Mouse (Mus musculus) heart, postnatal 4 days (tissue): Measurements from ENCODE around the gene Gm42791. TPM values are rescaled to one million over a fixed set of nuclear protein-coding genes. Genes with fewer than 3 reads are reported as not detected.

Experiments used
- DNase-seq: peaks from one replicate; pipeline ENCODE4 v3.0.0; 2021
- total RNA-seq, 2 experiments: library from RNA; stranded (reverse); gene quantifications; 2 replicates each; pipeline ENCODE4 v1.2.3; 2021

The Gm42791 gene
- total RNA-seq, 2 experiments from 2014 or later: 2.6 to 2.9 TPM

- peak; percentile 67 for DNase-seq
Observed at GRCm38 (mm10) chr5:148952419-148952818, 42.5 kb downstream of the Gm42791 start.

GRCm38 (mm10) chr5:148951360-148951759 is 43.6 kb downstream of the Gm42791 start:
- DNase-seq: no peak

- DNase-seq: peak; percentile 48
Observed at GRCm38 (mm10) chr5:148950064-148950463, 44.9 kb downstream of the Gm42791 start.

GRCm38 (mm10) chr5:148948577-148948976 is 46.4 kb downstream of the Gm42791 start:
- no peak for DNase-seq

GRCm38 (mm10) chr5:148947412-148947811 is 47.5 kb downstream of the Gm42791 start:
- DNase-seq: no peak

- DNase-seq: peak; percentile 40
Observed at GRCm38 (mm10) chr5:148946787-148947186, 48.2 kb downstream of the Gm42791 start.

GRCm38 (mm10) chr5:148945735-148946134 is 49.2 kb downstream of the Gm42791 start:
- no peak for DNase-seq

GRCm38 (mm10) chr5:148944024-148944423 is 50.9 kb downstream of the Gm42791 start:
- no peak for DNase-seq

- DNase-seq: no peak
Observed at GRCm38 (mm10) chr5:148943444-148943843, 51.5 kb downstream of the Gm42791 start.

- DNase-seq: no peak
Observed at GRCm38 (mm10) chr5:148942957-148943356, 52.0 kb downstream of the Gm42791 start.

GRCm38 (mm10) chr5:148942305-148942704 is 52.6 kb downstream of the Gm42791 start:
- peak; percentile 24 for DNase-seq

GRCm38 (mm10) chr5:148941867-148942266 is 53.1 kb downstream of the Gm42791 start:
- no peak for DNase-seq

GRCm38 (mm10) chr5:148939948-148940382 is 55.0 kb downstream of the Gm42791 start:
- no peak for DNase-seq

GRCm38 (mm10) chr5:148936516-148936951 is 58.4 kb downstream of the Gm42791 start:
- DNase-seq: no peak

GRCm38 (mm10) chr5:148935871-148936270 is 59.1 kb downstream of the Gm42791 start:
- DNase-seq: no peak

- no peak for DNase-seq
Observed at GRCm38 (mm10) chr5:148935071-148935821, 59.7 kb downstream of the Gm42791 start.

- DNase-seq: no peak
Observed at GRCm38 (mm10) chr5:148934457-148934856, 60.5 kb downstream of the Gm42791 start.

GRCm38 (mm10) chr5:148933767-148934166 is 61.2 kb downstream of the Gm42791 start:
- DNase-seq: no peak

- DNase-seq: no peak
Observed at GRCm38 (mm10) chr5:148931301-148931700, 63.6 kb downstream of the Gm42791 start.

- no peak for DNase-seq
Observed at GRCm38 (mm10) chr5:148929116-148929449, 65.9 kb downstream of the Gm42791 start, which contains the start of gene Katnal1. Gene Katnal1 (minus strand): TSS chr5:148929320.

GRCm38 (mm10) chr5:148928382-148929115 is 66.4 kb downstream of the Gm42791 start:
- peak; percentile 95 for DNase-seq

GRCm38 (mm10) chr5:148927717-148928223 is 67.2 kb downstream of the Gm42791 start:
- DNase-seq: no peak

- no peak for DNase-seq
Observed at GRCm38 (mm10) chr5:148924586-148924985, 70.4 kb downstream of the Gm42791 start.
